Mouse (Mus musculus) gastrocnemius, postnatal 14 days (tissue): Measurements from ENCODE around the gene Wdtc1. TPM values are rescaled to one million over a fixed set of nuclear protein-coding genes. Genes with fewer than 3 reads are reported as not detected.
A peak's percentile ranks its signal among the peaks of the same experiment; 100 is the strongest.

Experiments
- DNase-seq: peaks from one replicate; pipeline ENCODE4 v3.0.0; 2021; ENCODE audit warnings: mixed read lengths
- intact Hi-C: fragments of 180-260 bp; cut with DNase I; formaldehyde crosslinking; loops from one replicate; pipeline ENCODE4 v1.15.1; 2025; ENCODE audit warnings: low total_unique reads
- total RNA-seq, 2 experiments: library from RNA; stranded (reverse); gene quantifications; 2 replicates each; pipeline ENCODE4 v1.2.3; 2021

Wdtc1 gene
- total RNA-seq, 2 experiments from 2014 or later, result 49.4 to 54.9 TPM

GRCm38 (mm10) chr4:133263756-133264155 is 89.5 kb downstream of the Wdtc1 start:
- DNase-seq, result no peak
- intact Hi-C loops, result no loop called here

GRCm38 (mm10) chr4:133262882-133263281 is 90.4 kb downstream of the Wdtc1 start, which contains the start of gene Sytl1:
TSS of gene Sytl1 (minus strand) at chr4:133263113.
- no peak for DNase-seq
- intact Hi-C loops, result no loop called here

- intact Hi-C loops, result no loop called here
Observed at GRCm38 (mm10) chr4:133262375-133262765, 90.9 kb downstream of the Wdtc1 start.

GRCm38 (mm10) chr4:133261641-133262374 is 91.5 kb downstream of the Wdtc1 start:
- intact Hi-C loops, result no loop called here
- no peak for DNase-seq

More at GRCm38 (mm10) chr4:133262375-133262765, 90.9 kb downstream of the Wdtc1 start:
- no peak for DNase-seq

- intact Hi-C loops, result no loop called here
- DNase-seq, result no peak
Observed at GRCm38 (mm10) chr4:133257798-133258408, 95.4 kb downstream of the Wdtc1 start.

- no peak for DNase-seq
- intact Hi-C loops, result no loop called here
Observed at GRCm38 (mm10) chr4:133257230-133257629, 96.1 kb downstream of the Wdtc1 start.

- intact Hi-C loops, result no loop called here
- DNase-seq, result no peak
Observed at GRCm38 (mm10) chr4:133256820-133257219, 96.5 kb downstream of the Wdtc1 start.

- intact Hi-C loops, result no loop called here
- DNase-seq, result no peak
Observed at GRCm38 (mm10) chr4:133255392-133255791, 97.9 kb downstream of the Wdtc1 start.

- no peak for DNase-seq
- intact Hi-C loops, result no loop called here
Observed at GRCm38 (mm10) chr4:133253412-133253811, 99.9 kb downstream of the Wdtc1 start.

- intact Hi-C loops, result no loop called here
- DNase-seq, result no peak
Observed at GRCm38 (mm10) chr4:133252089-133252488, 101.2 kb downstream of the Wdtc1 start.

- DNase-seq, result peak; percentile 41
- intact Hi-C loops, result no loop called here
Observed at GRCm38 (mm10) chr4:133251214-133251613, 102.1 kb downstream of the Wdtc1 start.

- intact Hi-C loops, result no loop called here
Observed at GRCm38 (mm10) chr4:133250609-133251008, 102.7 kb downstream of the Wdtc1 start.

GRCm38 (mm10) chr4:133247806-133248449 is 105.4 kb downstream of the Wdtc1 start:
- no peak for DNase-seq
- intact Hi-C loops, result no loop called here

More at GRCm38 (mm10) chr4:133250609-133251008, 102.7 kb downstream of the Wdtc1 start:
- DNase-seq, result peak; percentile 85

- DNase-seq, result peak; percentile 52
- intact Hi-C loops, result no loop called here
Observed at GRCm38 (mm10) chr4:133247072-133247471, 106.2 kb downstream of the Wdtc1 start.

GRCm38 (mm10) chr4:133244289-133244688 is 109.0 kb downstream of the Wdtc1 start:
- intact Hi-C loops, result no loop called here
- DNase-seq, result no peak

- DNase-seq, result no peak
- intact Hi-C loops, result no loop called here
Observed at GRCm38 (mm10) chr4:133243538-133243937, 109.7 kb downstream of the Wdtc1 start.

- no peak for DNase-seq
- intact Hi-C loops, result no loop called here
Observed at GRCm38 (mm10) chr4:133242710-133243109, 110.6 kb downstream of the Wdtc1 start.
